Mouse (Mus musculus) heart, adult 9 months (tissue): ENCODE results near the gene Cd28.
A peak's percentile ranks its signal among the peaks of the same experiment; 100 is the strongest.

Experiments
- DNase-seq, 2 experiments: peaks; one replicate each; pipeline ENCODE4 v3.0.0; 2022; ENCODE audit warnings: low spot score in 2 of 2

The Cd28 gene

GRCm38 (mm10) chr1:60716567-60716966 lies at the start of gene Cd28:
Gene Cd28 (plus strand): TSS chr1:60716800.
- DNase-seq: peak; percentile 54 to 77

GRCm38 (mm10) chr1:60667873-60668616 lies 48.6 kb upstream of the Cd28 start:
- DNase-seq: peak; percentile 75 to 77

DNA sequence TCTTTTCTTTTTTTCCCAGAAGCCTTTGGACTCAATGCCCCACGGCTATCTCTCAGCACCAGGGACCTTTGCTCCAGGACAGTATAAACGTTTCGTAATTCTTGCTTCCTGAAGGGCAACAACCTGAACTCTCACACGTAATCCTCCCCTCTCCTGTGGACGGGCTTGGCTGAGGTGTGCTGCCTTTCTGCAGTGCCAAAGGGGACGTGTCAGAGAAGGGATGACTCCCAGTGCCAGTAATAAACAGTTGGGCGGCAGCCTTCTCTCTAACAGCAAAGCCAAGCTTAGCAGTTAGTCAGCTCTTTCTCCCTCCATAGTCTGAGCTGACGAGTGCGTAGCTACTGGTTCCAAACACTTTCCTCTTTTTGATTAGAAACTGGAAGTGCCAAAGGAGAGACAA lies 47.6 kb upstream of the Cd28 start:
- peak in 1 of 2 experiments; percentile 62 for DNase-seq

GRCm38 (mm10) chr1:60669664-60670063 lies 46.9 kb upstream of the Cd28 start:
- no peak for DNase-seq

GRCm38 (mm10) chr1:60670172-60670571 lies 46.4 kb upstream of the Cd28 start:
- DNase-seq: no peak

DNA sequence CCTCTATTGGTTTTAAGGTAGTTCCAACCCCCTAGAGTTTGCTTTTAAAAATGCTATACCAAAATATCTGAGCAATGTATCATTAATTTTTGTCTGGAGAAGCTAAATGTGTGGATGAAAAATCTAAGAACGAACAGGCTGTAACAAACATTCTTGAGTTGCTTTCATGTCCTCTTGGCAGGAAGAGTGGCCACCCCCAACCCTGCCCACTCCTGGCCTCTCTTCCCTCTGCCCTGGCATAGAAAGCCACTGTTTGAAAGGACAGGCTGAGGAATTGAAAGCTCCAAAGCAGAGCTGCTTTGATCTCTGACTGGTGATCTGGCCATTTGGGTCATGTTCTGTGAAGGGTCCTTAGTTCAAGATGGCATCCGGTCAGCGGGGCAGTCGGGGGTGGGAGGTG lies 32.8 kb upstream of the Cd28 start:
- DNase-seq: no peak

DNA sequence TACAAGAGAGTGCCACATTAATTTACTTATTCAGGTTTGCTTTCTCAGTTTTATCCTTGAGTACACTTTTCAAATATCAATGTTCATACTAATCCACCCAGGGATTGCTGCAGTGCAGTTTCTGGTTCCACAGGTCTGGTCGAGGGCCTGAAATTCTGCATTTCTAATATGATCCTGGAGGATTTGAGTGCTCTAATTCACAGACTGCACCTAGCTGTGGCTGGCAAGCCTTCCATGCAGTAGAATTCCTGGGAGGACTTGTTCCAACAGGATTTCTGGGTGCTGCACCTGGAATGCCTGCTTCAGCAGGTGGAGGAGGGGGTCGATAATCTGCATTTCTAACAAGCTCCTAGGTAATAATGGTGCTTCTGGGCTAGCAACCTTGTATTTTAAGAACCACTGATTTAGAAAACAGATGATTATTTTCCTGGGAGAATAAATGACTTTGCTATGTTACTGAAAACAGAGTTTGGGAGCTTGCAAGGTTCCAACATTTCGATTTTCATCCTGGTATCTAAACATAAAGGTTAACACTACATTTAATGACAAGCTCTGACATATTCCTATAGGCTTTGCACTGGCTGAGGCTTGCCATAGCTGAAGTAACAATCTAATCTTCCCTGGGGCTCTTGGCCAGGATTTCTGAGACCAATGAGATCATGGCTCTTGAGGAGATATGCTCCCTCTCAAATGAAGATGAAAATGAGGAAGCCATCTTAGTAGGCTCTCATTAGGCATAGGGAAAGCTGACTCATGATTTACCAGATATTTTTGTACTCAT lies 20.3 kb upstream of the Cd28 start:
- no peak for DNase-seq

GRCm38 (mm10) chr1:60702641-60703040 lies 14.0 kb upstream of the Cd28 start:
- peak; percentile 37 to 38 for DNase-seq

DNA sequence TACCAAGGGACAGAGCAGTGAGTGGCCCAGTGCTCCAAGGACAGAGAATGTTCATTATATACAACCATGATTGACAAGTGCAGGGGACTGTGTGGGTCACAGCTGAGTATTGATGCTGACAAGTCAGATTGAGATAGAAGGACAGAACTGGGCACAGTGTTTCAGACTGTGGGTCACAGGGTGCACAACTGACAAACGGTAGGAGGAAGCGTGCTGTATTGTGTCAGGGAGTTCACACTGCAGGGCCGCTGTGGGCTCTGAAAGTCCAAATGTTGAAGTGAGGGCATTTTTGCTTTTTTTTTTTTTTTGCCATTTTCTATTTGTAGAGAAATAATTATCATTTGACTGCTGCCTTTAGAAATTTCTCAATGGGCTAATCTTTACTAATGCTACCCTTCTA lies 3.4 kb upstream of the Cd28 start:
- no peak for DNase-seq

GRCm38 (mm10) chr1:60715651-60716196 lies 876 bp upstream of the Cd28 start:
- peak; percentile 77 to 80 for DNase-seq

- DNase-seq: peak; percentile 54 to 59
Measured at GRCm38 (mm10) chr1:60718580-60718979, 2.0 kb downstream of the Cd28 start.

- no peak for DNase-seq
Measured at GRCm38 (mm10) chr1:60723555-60723954, 7.0 kb downstream of the Cd28 start.

DNA sequence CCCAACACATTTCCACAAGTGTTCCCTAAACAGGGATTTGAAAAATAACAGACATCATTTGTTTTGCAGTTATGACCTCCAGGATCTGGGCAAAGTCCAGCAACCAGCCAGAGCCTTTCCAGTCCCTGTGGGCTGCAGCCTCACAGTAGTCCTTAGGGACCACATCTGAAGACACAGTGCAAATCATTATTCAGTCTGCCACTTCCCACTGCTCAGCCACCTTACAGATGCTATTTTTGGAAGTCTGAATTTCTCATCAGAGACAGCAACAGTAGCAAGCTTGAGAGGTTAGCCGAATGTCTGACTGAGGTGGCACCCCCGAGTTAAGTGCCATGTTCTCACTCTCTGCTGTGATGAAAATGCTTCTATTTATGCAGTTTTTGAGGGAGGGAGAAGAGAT lies 15.3 kb downstream of the Cd28 start:
- peak; percentile 21 to 36 for DNase-seq

- DNase-seq: peak; percentile 67 to 80
Measured at GRCm38 (mm10) chr1:60735072-60735907, 18.7 kb downstream of the Cd28 start.

- DNase-seq: no peak
Measured at GRCm38 (mm10) chr1:60735908-60736280, 19.3 kb downstream of the Cd28 start.

- no peak for DNase-seq
Measured at GRCm38 (mm10) chr1:60744266-60744665, 27.7 kb downstream of the Cd28 start.

- DNase-seq: peak; percentile 32 to 50
Measured at GRCm38 (mm10) chr1:60745664-60746063, 29.1 kb downstream of the Cd28 start.

DNA sequence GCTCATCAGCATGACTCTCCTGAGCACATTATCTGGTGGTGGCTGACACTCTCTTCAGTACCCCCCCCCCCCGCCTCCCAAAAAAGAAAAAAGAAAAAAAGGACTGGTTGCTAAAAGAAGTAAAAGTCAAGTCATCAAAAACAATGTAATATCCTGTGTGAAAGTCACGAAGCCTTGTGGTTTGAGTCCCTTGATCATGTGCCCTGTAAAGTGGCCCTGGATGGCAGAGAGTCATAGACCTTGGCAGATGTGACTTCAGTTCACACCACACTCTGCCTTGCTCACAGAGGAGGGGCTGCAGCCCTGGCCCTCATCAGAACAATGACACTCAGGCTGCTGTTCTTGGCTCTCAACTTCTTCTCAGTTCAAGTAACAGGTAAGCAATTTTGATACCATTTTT lies 29.6 kb downstream of the Cd28 start:
- DNase-seq: no peak

DNA sequence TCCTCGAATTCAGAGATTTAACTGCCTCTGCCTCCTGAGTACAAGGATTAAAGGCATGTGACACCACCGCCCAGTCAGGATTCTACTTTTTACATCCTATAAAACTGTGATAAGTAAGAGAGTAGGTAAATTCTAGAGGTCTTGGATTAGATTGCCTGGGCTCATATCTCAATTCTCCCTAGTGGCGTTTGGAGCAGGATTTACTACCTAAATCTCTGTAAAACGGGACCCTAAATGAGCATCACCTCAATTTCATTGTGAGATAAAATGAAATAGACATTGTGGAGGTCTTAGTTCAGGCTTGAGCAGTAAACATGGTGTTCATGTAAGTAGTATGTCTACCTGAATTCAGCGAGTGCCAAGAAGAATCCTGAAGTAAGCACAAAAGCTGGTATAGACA lies 30.3 kb downstream of the Cd28 start:
- DNase-seq: no peak

- no peak for DNase-seq
Measured at GRCm38 (mm10) chr1:60748286-60748685, 31.7 kb downstream of the Cd28 start.

DNA sequence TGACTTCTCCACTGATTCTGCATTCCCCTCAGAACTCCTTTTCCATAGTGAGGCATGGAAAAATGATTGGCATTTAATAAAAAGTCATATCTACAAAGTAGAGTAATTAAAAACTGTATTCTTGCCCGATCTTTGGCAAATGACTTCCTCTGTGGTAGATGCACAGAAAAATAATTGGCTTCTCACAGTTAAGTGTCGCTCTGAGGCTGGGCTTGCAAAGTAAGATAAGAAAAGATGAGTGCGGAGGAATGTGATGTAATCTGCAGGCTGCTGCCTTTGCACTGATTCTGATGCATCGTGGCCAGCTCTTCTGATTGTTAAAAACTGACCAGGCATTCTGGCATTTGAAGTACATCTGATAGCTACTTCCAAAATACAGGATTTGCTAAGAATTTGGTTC lies 32.3 kb downstream of the Cd28 start:
- no peak for DNase-seq

DNA sequence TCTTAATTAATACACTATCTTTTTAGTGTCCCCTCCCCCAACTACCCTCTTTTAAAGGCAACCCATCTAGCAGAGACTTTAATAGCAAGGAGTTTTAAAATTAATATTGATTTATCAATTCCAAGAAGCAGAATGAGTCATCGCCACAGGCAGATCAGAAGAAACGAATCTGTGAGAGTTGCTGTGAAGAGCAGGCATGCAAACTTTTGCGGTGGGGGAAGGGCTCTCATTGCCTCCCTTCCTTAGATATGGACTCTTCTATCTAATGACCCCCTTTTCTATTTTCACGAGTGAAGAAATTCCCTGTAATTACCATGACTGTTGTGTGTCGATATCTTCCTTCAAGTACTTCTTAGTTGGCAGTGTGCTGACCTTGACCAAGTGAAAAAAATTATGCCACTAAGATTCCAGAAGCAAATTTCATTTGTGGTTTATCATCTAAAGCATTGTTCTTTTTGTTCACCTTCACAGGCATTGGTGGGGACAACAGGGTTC lies 32.8 kb downstream of the Cd28 start:
- no peak for DNase-seq
